Mouse (Mus musculus): ENCODE data around the gene Rhox12. TPM values are rescaled to one million over a fixed set of nuclear protein-coding genes. Genes with fewer than 3 reads are reported as not detected.

Rhox12 gene
- polyA plus RNA-seq (2012; rRNA removed): not detected in 2 replicates

DNA sequence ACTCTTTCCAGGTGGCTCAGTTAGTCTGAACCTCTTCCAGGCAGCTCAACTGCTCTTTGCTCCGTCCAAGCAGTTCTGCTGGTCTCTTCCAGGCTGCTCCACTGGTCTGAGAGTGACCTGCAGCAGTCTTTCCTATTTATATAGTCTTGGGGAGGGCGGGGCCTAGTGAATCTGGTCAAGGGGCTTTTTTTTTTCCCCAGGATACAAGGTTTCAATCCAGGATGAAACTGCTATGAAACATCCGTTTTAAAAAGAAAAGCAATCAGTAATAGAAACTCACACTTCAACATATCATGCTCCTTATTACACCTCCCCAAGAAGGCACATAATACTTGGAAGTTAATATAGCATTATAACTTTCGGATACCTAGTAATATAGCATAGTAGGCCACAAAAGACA is at the start of gene Rhox12:
Gene Rhox12, minus strand, starts transcription at position 101 of the 400 bp plus-strand sequence.
- no peak for DNase-seq (ENCODE audit: low read depth, low spot score)
- 63% methylated on average over 4 of the region's 4 CpGs for WGBS

DNA sequence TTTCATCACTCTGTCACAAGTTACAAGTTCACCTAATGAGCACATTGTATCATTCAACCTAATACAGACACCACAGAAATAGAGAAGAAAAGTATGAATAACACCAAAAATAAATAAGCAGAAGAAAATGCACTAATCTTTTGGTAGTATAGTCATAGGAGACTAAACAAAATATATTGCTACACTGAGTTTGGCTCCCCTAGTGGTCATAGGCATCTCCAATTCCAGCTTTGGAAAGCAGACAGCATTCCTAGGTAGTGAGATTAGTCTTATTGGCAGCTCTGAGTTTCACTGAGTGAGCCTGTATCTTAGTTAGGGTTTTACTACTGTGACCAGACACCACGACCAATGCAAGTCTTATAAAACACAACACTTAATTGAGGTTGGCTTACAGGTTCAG is 48.4 kb upstream of the Rhox12 start:
- WGBS: 56% methylated on average over 1 of the region's 1 CpGs
- no peak for DNase-seq (ENCODE audit: low read depth, low spot score)

DNA sequence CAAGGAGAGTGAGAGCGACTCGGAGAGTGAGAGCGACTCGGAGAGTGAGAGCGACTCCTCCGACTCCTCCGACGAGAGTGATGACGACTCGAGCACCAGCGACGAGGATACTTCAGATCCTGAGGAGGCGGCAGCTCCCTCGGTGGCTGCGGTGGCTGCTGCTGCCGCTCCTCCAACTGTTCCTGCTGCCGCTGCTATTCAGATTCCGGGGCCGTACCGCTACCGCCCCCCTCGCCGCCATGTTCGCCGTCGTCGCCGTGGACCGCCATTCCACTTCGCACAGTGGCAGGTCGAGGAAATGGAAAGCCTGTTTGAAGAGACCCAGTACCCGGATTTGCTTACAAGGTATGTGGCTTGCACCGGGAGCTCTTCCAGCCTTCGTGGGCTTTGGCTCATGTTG is 10.8 kb upstream of the Rhox12 start:
- 89% methylated on average over 34 of the region's 34 CpGs for WGBS
- no peak for DNase-seq (ENCODE audit: low read depth, low spot score)

DNA sequence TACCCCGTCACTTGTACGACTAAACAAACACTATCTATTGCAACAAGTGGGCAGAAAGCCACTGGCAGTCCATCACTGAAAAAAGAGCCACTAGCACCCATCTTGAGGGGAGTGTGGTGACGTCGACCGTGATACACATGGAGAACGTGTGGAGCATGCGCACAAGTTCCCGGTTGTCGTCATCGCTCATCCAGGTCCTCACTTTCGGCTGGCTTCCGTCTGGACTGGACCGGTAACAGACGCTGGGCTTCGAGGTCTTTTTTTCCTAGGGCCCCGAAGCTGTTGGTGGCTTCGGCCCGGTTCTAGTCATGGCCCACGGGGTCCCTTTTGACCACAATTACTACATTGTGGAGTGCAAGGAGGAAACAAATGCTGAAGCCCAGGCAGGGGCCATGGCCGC is 10.3 kb upstream of the Rhox12 start, which contains the start of gene Rhox13:
Gene Rhox13, plus strand, starts transcription at position 238 of the 400 bp plus-strand sequence.
- no peak for DNase-seq (ENCODE audit: low read depth, low spot score)
- WGBS: 95% methylated on average over 20 of the region's 20 CpGs

DNA sequence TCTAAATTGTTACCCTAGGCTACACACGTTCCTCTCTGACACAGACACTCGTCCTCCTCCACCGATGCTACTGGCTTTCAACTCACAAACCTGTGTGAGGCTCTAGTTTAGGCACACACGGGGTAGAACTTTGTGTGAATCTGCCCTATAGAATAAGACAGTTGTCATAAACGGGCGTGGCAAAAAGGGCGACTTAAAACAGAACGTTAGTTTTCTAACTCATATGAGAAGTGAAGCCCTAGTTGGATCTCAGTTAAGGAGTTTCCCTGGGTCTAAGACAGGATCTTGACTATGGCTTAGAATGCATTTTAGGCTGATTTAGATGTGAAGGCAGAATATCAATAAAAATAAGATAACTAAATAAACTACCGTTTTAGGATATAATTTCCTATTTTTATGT is 25.7 kb downstream of the Rhox12 start, which contains the start of gene Rhox11:
Gene Rhox11, minus strand, starts transcription at position 101 of the 400 bp plus-strand sequence.
- no peak for DNase-seq (ENCODE audit: low read depth, low spot score)
- WGBS: 73% methylated on average over 9 of the region's 9 CpGs

DNA sequence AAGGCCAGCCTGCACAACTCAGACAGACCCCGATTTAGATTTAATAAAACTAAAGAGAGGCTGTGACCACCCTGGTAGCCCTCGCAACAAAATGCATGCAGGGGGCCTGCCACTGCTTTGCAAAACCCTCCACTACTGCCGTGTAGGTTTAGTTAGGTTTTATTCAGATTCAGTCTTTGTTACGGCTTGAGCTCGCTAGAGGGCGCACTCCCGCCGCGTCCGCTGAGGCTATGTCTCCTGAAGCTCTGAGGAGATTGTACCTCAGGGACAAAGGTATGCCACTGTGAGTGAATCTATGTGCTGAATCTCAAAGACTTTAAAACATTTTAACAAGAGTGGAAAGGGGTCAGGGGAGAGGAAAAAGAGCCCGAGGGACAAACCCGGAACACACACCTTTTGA is 26.5 kb downstream of the Rhox12 start:
- 17% methylated on average over 12 of the region's 12 CpGs for WGBS
- DNase-seq (ENCODE audit: low read depth, low spot score): no peak

DNA sequence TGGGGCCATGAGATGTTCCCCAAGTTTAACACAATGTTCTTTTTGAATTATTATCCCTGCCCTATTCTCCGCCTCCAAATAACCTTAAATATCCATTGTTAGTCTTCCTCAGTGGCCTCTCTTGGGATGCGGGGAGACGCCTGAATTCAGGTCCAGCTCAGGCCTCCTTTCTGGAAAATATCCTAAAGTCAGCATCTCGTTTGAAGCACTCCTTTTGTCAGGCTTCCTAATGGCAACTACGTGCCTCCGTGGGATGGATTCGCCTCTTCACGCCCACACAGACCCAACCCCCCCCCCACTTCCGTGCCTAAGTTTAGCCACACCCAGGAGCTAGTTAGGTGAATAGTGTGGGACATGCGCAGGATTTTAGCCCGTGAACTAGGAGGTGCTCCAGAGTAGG is 44.5 kb downstream of the Rhox12 start, which contains the start of gene Rhox10:
Gene Rhox10, plus strand, starts transcription at position 301 of the 400 bp plus-strand sequence.
- WGBS: 83% methylated on average over 11 of the region's 11 CpGs
- DNase-seq (ENCODE audit: low read depth, low spot score): no peak

DNA sequence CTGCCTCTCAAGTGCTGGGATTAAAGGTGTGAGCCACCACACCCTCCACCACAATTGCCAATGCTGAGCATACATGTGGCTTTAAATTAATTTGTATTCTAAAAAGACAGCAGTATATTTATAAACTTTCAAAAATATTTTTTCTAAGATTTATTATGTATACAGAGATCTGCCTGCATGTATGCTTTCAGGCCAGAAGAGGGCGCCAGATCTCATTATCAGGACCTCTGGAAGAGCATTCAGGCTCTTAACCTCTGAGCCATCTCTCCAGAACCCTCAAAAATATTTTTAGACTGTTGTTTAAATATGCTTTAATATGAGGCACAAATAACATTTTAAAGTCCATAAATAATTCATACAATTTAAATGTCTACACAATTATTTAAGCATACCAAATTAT is 49.2 kb downstream of the Rhox12 start:
- WGBS: 0% methylated on average over 1 of the region's 1 CpGs
- DNase-seq (ENCODE audit: low read depth, low spot score): no peak

Other genes with a start within 250 kb of the Rhox12 start
- gene Rhox8, start 232.0 kb downstream of the Rhox12 start, polyA plus RNA-seq (2012; rRNA removed): not detected in 2 replicates
- not detected in 2 replicates for gene Rhox7b, start 213.7 kb downstream of the Rhox12 start, polyA plus RNA-seq (2012; rRNA removed)
- gene Rhox9, start 209.1 kb downstream of the Rhox12 start, polyA plus RNA-seq (2012; rRNA removed): not detected in 2 replicates
- not detected in 2 replicates for gene Btg1-ps1, start 92.1 kb downstream of the Rhox12 start, polyA plus RNA-seq (2012; rRNA removed)
- gene Btg1-ps2, start 67.8 kb downstream of the Rhox12 start, polyA plus RNA-seq (2012; rRNA removed): not detected in 2 replicates
- not detected in 2 replicates for gene Rhox10, start 44.4 kb downstream of the Rhox12 start, polyA plus RNA-seq (2012; rRNA removed)
- not detected in 2 replicates for gene Rhox11, start 25.8 kb downstream of the Rhox12 start, polyA plus RNA-seq (2012; rRNA removed)
- not detected in 2 replicates for gene Rhox13, start 10.3 kb upstream of the Rhox12 start, polyA plus RNA-seq (2012; rRNA removed)
- gene Zbtb33, start 78.9 kb upstream of the Rhox12 start, polyA plus RNA-seq (2012; rRNA removed): 1.9 and 4.6 TPM in 2 replicates
- 0.19 and 0.36 TPM in 2 replicates for gene Tmem255a, start 141.5 kb upstream of the Rhox12 start, polyA plus RNA-seq (2012; rRNA removed)
- not detected in 2 replicates for gene Atp1b4, start 205.3 kb upstream of the Rhox12 start, polyA plus RNA-seq (2012; rRNA removed)